Mouse (Mus musculus): ENCODE data around the gene Ppm1n. TPM values are rescaled to one million over a fixed set of nuclear protein-coding genes. Genes with fewer than 3 reads are reported as not detected.

Gene Ppm1n
- polyA plus RNA-seq, 1 experiment from 2014 or later: not detected

DNA sequence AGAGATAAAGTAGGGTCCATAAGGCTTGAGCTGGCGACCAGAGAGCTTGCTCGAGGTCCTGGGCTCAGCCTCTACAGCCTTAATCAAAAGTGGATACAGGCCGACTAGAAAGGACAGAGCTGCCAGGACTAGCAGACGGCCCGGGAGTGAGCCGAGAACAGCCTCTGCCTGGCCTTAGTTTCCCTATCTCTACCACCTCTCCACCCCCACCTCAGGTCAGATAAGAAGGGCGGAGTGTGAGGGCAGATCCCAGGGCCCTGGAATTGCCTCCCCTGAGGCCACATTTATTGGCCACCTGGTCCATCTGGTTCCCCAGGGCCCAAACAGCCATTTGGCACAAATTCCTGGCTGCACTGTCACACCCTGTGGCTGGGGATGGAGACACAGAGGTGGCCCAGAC, 14.7 kb downstream of the Ppm1n start:
- Histone ChIP-seq H3K9me3 (ENCODE audit: control insufficient read depth, low read length) (no peaks in the 10 kb centered on the region), H3K27me3 (ENCODE audit: control insufficient read depth, insufficient read depth, low read depth, low read length) (no peaks in the 10 kb centered on the region), H3K9ac (ENCODE audit: low read length) (no peak overlapping the region), H3K4me3 (ENCODE audit: low read length) (no peak overlapping the region), H3K36me3 (ENCODE audit: control insufficient read depth, insufficient read depth, low read length) (peaks cover 42% of the 10 kb centered on the region), H3K27ac (ENCODE audit: low read length) (no peak overlapping the region), H3K4me2 (ENCODE audit: low read depth, low read length) (no peak overlapping the region), H3K4me1 (replicated peaks; ENCODE audit: control insufficient read depth, insufficient read depth, low read length) (peaks cover 35% of the 10 kb centered on the region)
- no peak for ATAC-seq (ENCODE audit: low read depth)
- 74% methylated on average over 7 of the region's 7 CpGs for WGBS

DNA sequence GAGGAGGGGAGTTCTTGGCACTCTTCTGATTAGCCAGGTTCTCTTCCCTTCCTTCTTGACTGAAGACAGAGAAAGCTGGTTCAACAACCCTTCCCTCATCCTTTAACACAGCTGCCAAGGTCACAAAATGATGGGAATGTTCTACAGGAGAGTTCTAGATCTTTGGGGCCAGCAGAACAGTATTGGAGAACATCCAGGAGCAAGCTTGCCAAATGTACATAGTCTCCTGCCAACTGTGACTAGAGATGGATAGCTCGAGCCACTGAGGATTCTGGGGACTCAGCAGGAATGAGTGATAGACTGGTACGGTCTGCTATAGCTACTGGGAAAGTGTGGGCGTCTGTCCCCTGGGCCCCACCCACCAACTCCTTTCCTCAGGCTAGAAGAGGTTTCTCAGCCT, 21.5 kb downstream of the Ppm1n start:
- Histone ChIP-seq H3K9ac (ENCODE audit: low read length) (no peak overlapping the region), H3K27ac (ENCODE audit: low read length) (no peak overlapping the region), H3K36me3 (ENCODE audit: control insufficient read depth, insufficient read depth, low read length) (peaks cover 56% of the 10 kb centered on the region), H3K4me2 (ENCODE audit: low read depth, low read length) (no peak overlapping the region), H3K27me3 (ENCODE audit: control insufficient read depth, insufficient read depth, low read depth, low read length) (no peaks in the 10 kb centered on the region), H3K4me1 (replicated peaks; ENCODE audit: control insufficient read depth, insufficient read depth, low read length) (no peaks in the 10 kb centered on the region; the same call in 1 of the 2 replicates), H3K9me3 (ENCODE audit: control insufficient read depth, low read length) (no peaks in the 10 kb centered on the region), H3K4me3 (ENCODE audit: low read length) (no peak overlapping the region)
- ATAC-seq (ENCODE audit: low read depth): no peak
- WGBS: 61% methylated on average over 3 of the region's 3 CpGs

DNA sequence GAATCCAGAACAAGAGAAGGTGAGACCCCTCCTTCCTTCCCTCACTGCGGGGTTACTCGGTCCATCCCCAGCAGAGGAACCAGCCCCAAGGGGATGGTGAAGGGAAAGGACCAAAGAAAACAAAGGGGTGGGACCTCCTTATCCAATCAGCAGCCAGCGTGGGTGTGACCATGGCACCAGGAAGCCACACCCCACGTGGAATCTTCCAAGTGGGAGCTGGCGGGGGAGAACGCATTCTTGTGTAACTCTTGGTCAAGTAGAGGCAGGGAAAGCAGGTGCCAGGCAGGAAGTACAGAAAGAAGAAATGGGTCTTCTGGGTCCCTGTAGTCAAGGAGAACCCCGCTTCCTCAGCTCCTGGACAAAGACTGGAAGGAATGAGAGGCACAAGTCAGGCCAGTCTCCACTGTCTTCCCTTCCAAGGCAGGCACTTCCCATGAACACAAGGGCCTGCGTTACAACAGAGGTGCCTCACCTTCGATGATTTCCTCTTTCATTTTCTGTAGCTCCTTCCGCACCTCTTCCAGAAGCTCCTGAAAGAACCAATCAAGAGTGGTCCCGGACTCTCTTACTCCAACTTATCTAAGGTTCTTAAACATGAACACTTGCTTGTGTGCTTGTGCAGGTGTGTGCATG, 22.4 kb downstream of the Ppm1n start:
- WGBS: 36% methylated on average over 11 of the region's 11 CpGs
- Histone ChIP-seq H3K9me3 (ENCODE audit: control insufficient read depth, low read length) (no peaks in the 10 kb centered on the region), H3K4me2 (ENCODE audit: low read depth, low read length) (no peak overlapping the region), H3K27ac (ENCODE audit: low read length) (peak overlapping the region; percentile 34; the same call in 1 of the 2 replicates), H3K4me1 (replicated peaks; ENCODE audit: control insufficient read depth, insufficient read depth, low read length) (no peaks in the 10 kb centered on the region; the same call in 1 of the 2 replicates), H3K36me3 (ENCODE audit: control insufficient read depth, insufficient read depth, low read length) (peaks cover 52% of the 10 kb centered on the region), H3K4me3 (ENCODE audit: low read length) (no peak overlapping the region), H3K27me3 (ENCODE audit: control insufficient read depth, insufficient read depth, low read depth, low read length) (no peaks in the 10 kb centered on the region), H3K9ac (ENCODE audit: low read length) (no peak overlapping the region)
- peak; percentile 86 for ATAC-seq (ENCODE audit: low read depth)

DNA sequence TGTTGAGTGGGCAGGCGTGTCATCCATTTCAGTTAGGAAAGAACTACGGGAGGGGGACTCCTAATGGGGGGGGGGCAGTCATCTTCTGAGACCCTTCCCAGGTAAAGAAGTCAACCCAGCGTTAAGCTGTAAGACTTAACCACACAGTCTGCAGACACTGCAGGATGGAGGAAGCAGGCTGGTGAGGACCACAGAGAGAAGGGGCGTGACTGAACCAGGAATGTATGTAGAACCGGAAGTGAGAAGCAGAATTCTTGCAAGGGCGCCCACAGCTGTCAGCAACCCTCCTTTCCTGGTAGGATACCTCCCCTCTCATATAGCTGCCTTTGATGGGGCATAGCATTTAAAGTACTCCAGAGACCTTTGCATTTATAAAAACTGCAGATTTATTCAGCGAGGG, 23.3 kb downstream of the Ppm1n start:
- Histone ChIP-seq H3K36me3 (ENCODE audit: control insufficient read depth, insufficient read depth, low read length) (peaks cover 45% of the 10 kb centered on the region), H3K9ac (ENCODE audit: low read length) (no peak overlapping the region), H3K4me3 (ENCODE audit: low read length) (no peak overlapping the region), H3K9me3 (ENCODE audit: control insufficient read depth, low read length) (no peaks in the 10 kb centered on the region), H3K27me3 (ENCODE audit: control insufficient read depth, insufficient read depth, low read depth, low read length) (no peaks in the 10 kb centered on the region), H3K27ac (ENCODE audit: low read length) (no peak overlapping the region), H3K4me2 (ENCODE audit: low read depth, low read length) (no peak overlapping the region), H3K4me1 (replicated peaks; ENCODE audit: control insufficient read depth, insufficient read depth, low read length) (no peaks in the 10 kb centered on the region; the same call in 1 of the 2 replicates)
- 69% methylated on average over 7 of the region's 7 CpGs for WGBS
- no peak for ATAC-seq (ENCODE audit: low read depth)

DNA sequence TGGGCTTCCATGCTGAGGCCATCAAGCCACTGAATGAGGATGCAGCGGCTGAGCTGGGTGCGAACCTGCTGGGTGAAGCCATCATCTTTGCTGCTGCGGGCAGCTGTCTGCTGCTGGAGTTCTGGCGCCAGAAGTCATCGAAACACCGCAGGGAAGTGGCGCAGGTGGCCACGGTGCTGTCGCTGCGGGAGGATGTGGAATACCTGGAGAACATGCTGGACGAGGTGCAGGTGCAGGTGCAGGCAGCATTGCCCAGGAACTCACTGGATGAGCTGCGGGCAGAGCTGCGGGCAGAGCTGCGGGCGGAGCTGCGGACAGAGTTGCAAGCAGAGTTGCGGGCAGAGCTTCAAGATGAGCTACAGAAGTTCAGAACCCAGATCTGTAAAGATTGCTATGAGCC, 24.5 kb downstream of the Ppm1n start:
- no peaks in the 10 kb centered on the region; the same call in 1 of the 2 replicates for H3K4me1 ChIP-seq (replicated peaks; ENCODE audit: control insufficient read depth, insufficient read depth, low read length)
- ATAC-seq (ENCODE audit: low read depth): no peak
- H3K4me3 ChIP-seq (ENCODE audit: low read length): no peak overlapping the region
- H3K4me2 ChIP-seq (ENCODE audit: low read depth, low read length): no peak overlapping the region
- H3K9me3 ChIP-seq (ENCODE audit: control insufficient read depth, low read length): no peaks in the 10 kb centered on the region
- H3K27me3 ChIP-seq (ENCODE audit: control insufficient read depth, insufficient read depth, low read depth, low read length): no peaks in the 10 kb centered on the region
- H3K27ac ChIP-seq (ENCODE audit: low read length): no peak overlapping the region
- no peak overlapping the region for H3K9ac ChIP-seq (ENCODE audit: low read length)
- peaks cover 35% of the 10 kb centered on the region for H3K36me3 ChIP-seq (ENCODE audit: control insufficient read depth, insufficient read depth, low read length)
- WGBS: 80% methylated on average over 15 of the region's 17 CpGs

DNA sequence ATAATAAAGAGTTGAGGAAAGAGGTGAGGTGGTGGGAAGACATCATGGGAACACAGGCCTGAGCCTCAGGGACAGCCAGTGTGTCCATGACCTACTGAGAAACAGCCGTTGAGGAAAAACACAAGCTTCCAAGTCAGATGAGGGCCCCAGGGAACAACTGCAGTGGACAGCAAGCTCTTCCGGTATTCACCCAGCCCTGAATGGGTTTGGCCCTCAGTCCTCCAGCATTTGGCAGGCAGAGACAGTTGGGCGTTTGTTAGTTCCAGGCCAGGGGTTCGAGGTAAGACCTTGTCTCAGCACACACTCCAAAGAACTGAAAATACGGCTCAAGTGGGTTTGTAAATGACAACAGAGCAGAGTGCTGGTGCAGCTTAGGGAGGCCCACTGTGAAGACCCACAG, 26.4 kb downstream of the Ppm1n start:
- WGBS: 58% methylated on average over 5 of the region's 5 CpGs
- no peak overlapping the region for H3K4me3 ChIP-seq (ENCODE audit: low read length)
- H3K36me3 ChIP-seq (ENCODE audit: control insufficient read depth, insufficient read depth, low read length): peaks cover 20% of the 10 kb centered on the region
- no peaks in the 10 kb centered on the region for H3K9me3 ChIP-seq (ENCODE audit: control insufficient read depth, low read length)
- H3K9ac ChIP-seq (ENCODE audit: low read length): no peak overlapping the region
- H3K4me1 ChIP-seq (replicated peaks; ENCODE audit: control insufficient read depth, insufficient read depth, low read length): no peaks in the 10 kb centered on the region; the same call in 1 of the 2 replicates
- ATAC-seq (ENCODE audit: low read depth): no peak
- H3K4me2 ChIP-seq (ENCODE audit: low read depth, low read length): no peak overlapping the region
- H3K27me3 ChIP-seq (ENCODE audit: control insufficient read depth, insufficient read depth, low read depth, low read length): no peaks in the 10 kb centered on the region
- H3K27ac ChIP-seq (ENCODE audit: low read length): no peak overlapping the region

DNA sequence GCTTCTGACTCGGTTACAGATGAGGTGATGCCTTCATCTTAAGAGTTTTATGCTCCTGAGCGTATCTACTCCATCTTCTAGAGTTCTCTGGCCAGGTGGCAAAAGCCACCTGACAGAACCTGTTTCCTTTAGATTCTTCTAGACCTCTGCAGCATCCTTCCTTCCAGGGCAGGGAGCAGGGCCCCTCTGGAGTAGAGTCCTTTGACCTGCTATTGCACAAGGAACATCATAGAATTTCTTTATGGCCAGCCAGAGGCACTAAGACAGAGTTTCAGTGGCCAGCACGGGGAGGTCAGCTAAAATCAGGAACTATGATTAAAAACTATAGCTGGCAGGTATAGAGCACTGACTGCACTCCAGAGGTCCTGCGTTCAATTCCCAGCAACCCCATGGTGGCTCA, 27.8 kb downstream of the Ppm1n start:
- Histone ChIP-seq H3K9me3 (ENCODE audit: control insufficient read depth, low read length) (no peaks in the 10 kb centered on the region), H3K36me3 (ENCODE audit: control insufficient read depth, insufficient read depth, low read length) (peaks cover 15% of the 10 kb centered on the region), H3K27ac (ENCODE audit: low read length) (no peak overlapping the region), H3K4me2 (ENCODE audit: low read depth, low read length) (no peak overlapping the region), H3K9ac (ENCODE audit: low read length) (no peak overlapping the region), H3K27me3 (ENCODE audit: control insufficient read depth, insufficient read depth, low read depth, low read length) (no peaks in the 10 kb centered on the region), H3K4me1 (replicated peaks; ENCODE audit: control insufficient read depth, insufficient read depth, low read length) (no peaks in the 10 kb centered on the region), H3K4me3 (ENCODE audit: low read length) (no peak overlapping the region)
- 75% methylated on average over 4 of the region's 4 CpGs for WGBS
- ATAC-seq (ENCODE audit: low read depth): no peak

DNA sequence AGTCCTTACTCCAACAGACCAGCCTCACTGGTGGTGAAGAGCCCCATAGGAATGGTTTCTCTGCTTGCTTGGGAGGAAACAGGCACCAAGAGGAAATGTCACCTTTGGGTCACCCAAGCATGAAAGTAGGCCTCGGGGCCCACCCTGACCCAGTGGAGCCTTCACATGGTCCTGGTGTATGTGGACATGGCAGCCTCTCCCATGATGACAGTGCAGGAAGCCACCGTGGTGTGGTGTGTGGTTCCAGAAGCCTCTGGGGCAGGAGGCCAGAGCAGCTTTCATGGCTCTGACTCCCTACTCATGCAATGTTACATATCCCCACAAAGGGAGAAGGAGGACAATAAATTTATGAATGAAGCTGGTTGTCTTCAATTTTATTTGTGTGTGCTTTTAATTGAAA, 32.4 kb downstream of the Ppm1n start:
- Histone ChIP-seq H3K9ac (ENCODE audit: low read length) (no peak overlapping the region), H3K4me2 (ENCODE audit: low read depth, low read length) (no peak overlapping the region), H3K4me1 (replicated peaks; ENCODE audit: control insufficient read depth, insufficient read depth, low read length) (no peaks in the 10 kb centered on the region), H3K27me3 (ENCODE audit: control insufficient read depth, insufficient read depth, low read depth, low read length) (no peaks in the 10 kb centered on the region), H3K36me3 (ENCODE audit: control insufficient read depth, insufficient read depth, low read length) (peaks cover 9% of the 10 kb centered on the region; the same call in 1 of the 2 replicates), H3K27ac (ENCODE audit: low read length) (no peak overlapping the region), H3K9me3 (ENCODE audit: control insufficient read depth, low read length) (no peaks in the 10 kb centered on the region), H3K4me3 (ENCODE audit: low read length) (no peak overlapping the region)
- no peak for ATAC-seq (ENCODE audit: low read depth)
- WGBS: 91% methylated on average over 2 of the region's 2 CpGs

DNA sequence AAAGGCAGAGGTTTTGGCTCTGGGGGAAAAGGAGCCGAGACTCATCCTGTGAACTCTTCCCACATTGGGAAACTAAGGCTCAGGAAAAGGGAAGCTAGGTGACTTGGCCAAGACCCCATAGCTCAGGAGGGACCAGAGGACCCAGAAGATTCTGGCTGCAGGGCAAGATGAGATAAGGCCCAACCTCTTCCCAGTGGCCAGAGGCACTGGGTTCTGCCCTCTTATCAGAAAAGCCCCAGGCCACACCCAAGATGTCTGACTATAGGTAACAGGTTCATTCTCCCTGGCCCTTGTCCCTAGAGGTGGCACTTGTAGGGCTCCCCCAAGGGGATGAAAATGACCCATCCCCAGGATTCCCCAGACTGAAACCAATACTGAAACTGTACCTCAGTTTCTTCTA, 33.0 kb downstream of the Ppm1n start:
- H3K4me1 ChIP-seq (replicated peaks; ENCODE audit: control insufficient read depth, insufficient read depth, low read length): no peaks in the 10 kb centered on the region
- WGBS: 93% methylated on average over 1 of the region's 1 CpGs
- no peak overlapping the region for H3K9ac ChIP-seq (ENCODE audit: low read length)
- no peak overlapping the region for H3K4me2 ChIP-seq (ENCODE audit: low read depth, low read length)
- H3K27ac ChIP-seq (ENCODE audit: low read length): no peak overlapping the region
- no peak for ATAC-seq (ENCODE audit: low read depth)
- no peaks in the 10 kb centered on the region for H3K9me3 ChIP-seq (ENCODE audit: control insufficient read depth, low read length)
- peaks cover 9% of the 10 kb centered on the region; the same call in 1 of the 2 replicates for H3K36me3 ChIP-seq (ENCODE audit: control insufficient read depth, insufficient read depth, low read length)
- H3K27me3 ChIP-seq (ENCODE audit: control insufficient read depth, insufficient read depth, low read depth, low read length): no peaks in the 10 kb centered on the region
- H3K4me3 ChIP-seq (ENCODE audit: low read length): no peak overlapping the region

Measured in lung, embryonic 16.5 days (tissue).